Mouse (Mus musculus) intestine, embryonic 16.5 days (tissue): ENCODE measurements at regions not wholly inside any gene's neighbourhood (a gene's known extent, or its start where the extent isn't known, plus 50 kb on each side); places are given as distances from the start of the nearest gene placed in this dataset.
"Not testable (repeated sequence)": the region's sequence is repeated elsewhere in the genome, so short reads cannot be mapped to it uniquely, and the experiment has no call there.

Source experiments
- ATAC-seq: fragments of 200-750 bp; cut with Nextera tagmentation; 2 replicates; pipeline ENCODE4 v1.8.0; 2017; ENCODE audit warnings: moderate TSS enrichment, moderate library complexity
- H3K27ac ChIP-seq: fragments of 300-500 bp; sonication (generic); 2 replicates; pipeline ENCODE4 v1.5.1; 2014; ENCODE audit warnings: mild to moderate bottlenecking, low read length
- H3K27me3 ChIP-seq: fragments of 300-500 bp; sonication (generic); replicated peaks from 2 replicates; pipeline ENCODE4 v1.6.1; 2014; ENCODE audit warnings: low read length, control low read depth, mixed read lengths; ENCODE audit not compliant: control insufficient read depth, insufficient read depth
- H3K36me3 ChIP-seq: fragments of 300-500 bp; sonication (generic); 2 replicates; pipeline ENCODE4 v1.6.1; 2014; ENCODE audit warnings: low read length, control low read depth; ENCODE audit not compliant: control insufficient read depth, insufficient read depth
- H3K4me1 ChIP-seq: fragments of 300-500 bp; sonication (generic); 2 replicates; pipeline ENCODE4 v1.6.1; 2014; ENCODE audit warnings: low read length, control low read depth, mixed read lengths; ENCODE audit not compliant: control insufficient read depth, insufficient read depth
- H3K4me2 ChIP-seq: fragments of 300-500 bp; sonication (generic); 2 replicates; pipeline ENCODE4 v1.6.1; 2014; ENCODE audit warnings: low read depth, low read length, control low read depth
- H3K4me3 ChIP-seq: fragments of 300-500 bp; sonication (generic); 2 replicates; pipeline ENCODE4 v1.5.1; 2014; ENCODE audit warnings: mild to moderate bottlenecking, low read length
- H3K9ac ChIP-seq: fragments of 300-500 bp; sonication (generic); 2 replicates; pipeline ENCODE4 v1.6.1; 2014; ENCODE audit warnings: low read depth, low read length
- H3K9me3 ChIP-seq: fragments of 300-500 bp; sonication (generic); 2 replicates; pipeline ENCODE4 v1.6.1; 2016; ENCODE audit warnings: low read length, control low read depth; ENCODE audit not compliant: control insufficient read depth
- WGBS: fragments of 180-500 bp; shearing (Covaris S2); extraction: QIAGEN DNeasy Blood & Tissue Kit; methylation state at CpG from one replicate; pipeline ENCODE4 v1.1.7; 2014; 5-methylcytosine and 5-hydroxymethylcytosine counted together

GRCm38 (mm10) chr6:31038445-31038844, 79.6 kb upstream of the Klf14 start:
- not testable (repeated sequence) for ATAC-seq

GRCm38 (mm10) chr6:31039485-31039884, 80.6 kb upstream of the Klf14 start:
- Histone ChIP-seq H3K36me3 (no peaks in the 10 kb centered on the region), H3K27me3 (no peaks in the 10 kb centered on the region), H3K4me3 (no peak overlapping the region), H3K9ac (no peak overlapping the region), H3K4me1 (no peaks in the 10 kb centered on the region; the same call in 1 of the 2 replicates), H3K27ac (no peak overlapping the region), H3K4me2 (no peak overlapping the region), H3K9me3 (no peaks in the 10 kb centered on the region)
- no peak for ATAC-seq
- 84% methylated on average over 6 of the region's 6 CpGs for WGBS

More at GRCm38 (mm10) chr6:31038445-31038844, 79.6 kb upstream of the Klf14 start:
- H3K4me1 ChIP-seq, H3K27me3 ChIP-seq, H3K9me3 ChIP-seq, H3K36me3 ChIP-seq, H3K4me2 ChIP-seq, H3K4me3 ChIP-seq, H3K27ac ChIP-seq, H3K9ac ChIP-seq: not testable (repeated sequence)
- WGBS, result 5% methylated on average over 2 of the region's 2 CpGs

- 85% methylated on average over 6 of the region's 6 CpGs for WGBS
These were observed 81.9 kb upstream of the Klf14 start for GRCm38 (mm10) chr6:31040783-31041182.

GRCm38 (mm10) chr6:31043368-31043767, 84.5 kb upstream of the Klf14 start:
- H3K36me3 ChIP-seq, result no peaks in the 10 kb centered on the region
- ATAC-seq, result no peak
- no peaks in the 10 kb centered on the region for H3K9me3 ChIP-seq
- H3K4me3 ChIP-seq, result no peak overlapping the region
- no peaks in the 10 kb centered on the region for H3K4me1 ChIP-seq
- H3K4me2 ChIP-seq, result no peak overlapping the region
- H3K27me3 ChIP-seq, result no peaks in the 10 kb centered on the region
- no peak overlapping the region for H3K9ac ChIP-seq
- H3K27ac ChIP-seq, result no peak overlapping the region
- WGBS, result 90% methylated on average over 4 of the region's 4 CpGs

More at GRCm38 (mm10) chr6:31040783-31041182, 81.9 kb upstream of the Klf14 start:
- no peaks in the 10 kb centered on the region; the same call in 1 of the 2 replicates for H3K4me1 ChIP-seq
- H3K4me3 ChIP-seq, result no peak overlapping the region
- no peaks in the 10 kb centered on the region for H3K27me3 ChIP-seq
- no peak overlapping the region for H3K27ac ChIP-seq
- ATAC-seq, result no peak
- H3K9me3 ChIP-seq, result no peaks in the 10 kb centered on the region
- no peak overlapping the region for H3K9ac ChIP-seq
- H3K36me3 ChIP-seq, result no peaks in the 10 kb centered on the region
- H3K4me2 ChIP-seq, result no peak overlapping the region

GRCm38 (mm10) chr6:31043919-31044318, 85.0 kb upstream of the Klf14 start:
- 90% methylated on average over 3 of the region's 3 CpGs for WGBS
- ATAC-seq, result no peak
- H3K27me3 ChIP-seq, result no peaks in the 10 kb centered on the region

GRCm38 (mm10) chr6:31046197-31046596, 87.3 kb upstream of the Klf14 start:
- Histone ChIP-seq H3K27ac (no peak overlapping the region), H3K4me3 (no peak overlapping the region), H3K9me3 (no peaks in the 10 kb centered on the region), H3K36me3 (no peaks in the 10 kb centered on the region), H3K9ac (no peak overlapping the region), H3K4me2 (no peak overlapping the region), H3K4me1 (no peaks in the 10 kb centered on the region), H3K27me3 (no peaks in the 10 kb centered on the region)
- no peak for ATAC-seq
- 38% methylated on average over 3 of the region's 3 CpGs for WGBS

More at GRCm38 (mm10) chr6:31043919-31044318, 85.0 kb upstream of the Klf14 start:
- no peaks in the 10 kb centered on the region for H3K36me3 ChIP-seq
- no peak overlapping the region for H3K27ac ChIP-seq
- no peaks in the 10 kb centered on the region for H3K9me3 ChIP-seq
- no peak overlapping the region for H3K4me3 ChIP-seq
- no peak overlapping the region for H3K4me2 ChIP-seq
- H3K4me1 ChIP-seq, result no peaks in the 10 kb centered on the region
- no peak overlapping the region for H3K9ac ChIP-seq

- Histone ChIP-seq H3K9me3 (no peaks in the 10 kb centered on the region), H3K9ac (no peak overlapping the region)
- WGBS, result 47% methylated on average over 11 of the region's 11 CpGs
These were observed 90.2 kb upstream of the Klf14 start for GRCm38 (mm10) chr6:31048920-31049576.

GRCm38 (mm10) chr6:31050831-31051230, 92.0 kb upstream of the Klf14 start:
- H3K4me3 ChIP-seq, result no peak overlapping the region
- H3K4me2 ChIP-seq, result no peak overlapping the region
- no peaks in the 10 kb centered on the region for H3K27me3 ChIP-seq
- no peaks in the 10 kb centered on the region for H3K9me3 ChIP-seq
- H3K27ac ChIP-seq, result no peak overlapping the region
- no peak for ATAC-seq
- H3K9ac ChIP-seq, result no peak overlapping the region
- WGBS, result 63% methylated on average over 5 of the region's 5 CpGs
- no peaks in the 10 kb centered on the region for H3K36me3 ChIP-seq
- no peaks in the 10 kb centered on the region for H3K4me1 ChIP-seq

More at GRCm38 (mm10) chr6:31048920-31049576, 90.2 kb upstream of the Klf14 start:
- Histone ChIP-seq H3K4me1 (no peaks in the 10 kb centered on the region), H3K4me2 (no peak overlapping the region), H3K36me3 (no peaks in the 10 kb centered on the region), H3K27me3 (no peaks in the 10 kb centered on the region), H3K27ac (no peak overlapping the region), H3K4me3 (no peak overlapping the region)
- ATAC-seq, result no peak

GRCm38 (mm10) chr6:31051771-31052170, 92.9 kb upstream of the Klf14 start:
- no peak for ATAC-seq
- 78% methylated on average over 6 of the region's 6 CpGs for WGBS
- Histone ChIP-seq H3K36me3 (no peaks in the 10 kb centered on the region), H3K27ac (no peak overlapping the region), H3K4me2 (no peak overlapping the region), H3K4me3 (no peak overlapping the region), H3K9ac (no peak overlapping the region), H3K9me3 (no peaks in the 10 kb centered on the region), H3K27me3 (no peaks in the 10 kb centered on the region), H3K4me1 (no peaks in the 10 kb centered on the region)

GRCm38 (mm10) chr6:31053003-31053402, 94.1 kb upstream of the Klf14 start:
- Histone ChIP-seq H3K9me3 (no peaks in the 10 kb centered on the region), H3K9ac (no peak overlapping the region), H3K4me3 (no peak overlapping the region), H3K4me2 (no peak overlapping the region), H3K27me3 (no peaks in the 10 kb centered on the region), H3K36me3 (no peaks in the 10 kb centered on the region), H3K27ac (no peak overlapping the region), H3K4me1 (no peaks in the 10 kb centered on the region)
- no peak for ATAC-seq
- WGBS, result 8% methylated on average over 8 of the region's 8 CpGs
